Mouse (Mus musculus) liver, adult 2 months (tissue): ENCODE results near the gene Mmel1. TPM values are rescaled to one million over a fixed set of nuclear protein-coding genes. Genes with fewer than 3 reads are reported as not detected.

Experiments used
- DNase-seq: peaks from one replicate; pipeline ENCODE4 v3.0.0-alpha.2; 2011; ENCODE audit warnings: low read depth, low spot score; ENCODE audit errors: extremely low read depth
- H3K27ac ChIP-seq: fragments of 200-500 bp; replicated peaks from 2 replicates; pipeline ENCODE4 v1.5.1; 2012; ENCODE audit warnings: low read depth, mild to moderate bottlenecking, control low read depth, inconsistent platforms, low read length; ENCODE audit not compliant: insufficient read depth
- H3K27me3 ChIP-seq: fragments of 200-500 bp; 2 replicates; pipeline ENCODE4 v1.6.1; 2012; ENCODE audit warnings: mild to moderate bottlenecking, moderate library complexity, low read length, inconsistent platforms; ENCODE audit not compliant: control insufficient read depth, insufficient read depth
- H3K36me3 ChIP-seq: fragments of 200-500 bp; 2 replicates; pipeline ENCODE4 v1.6.1; 2012; ENCODE audit warnings: low read length, inconsistent platforms; ENCODE audit not compliant: control insufficient read depth, insufficient read depth
- H3K4me1 ChIP-seq: fragments of 200-500 bp; 2 replicates; pipeline ENCODE4 v1.6.1; 2011; ENCODE audit warnings: low read length; ENCODE audit not compliant: control insufficient read depth, insufficient read depth
- H3K4me3 ChIP-seq: fragments of 200-500 bp; 2 replicates; pipeline ENCODE4 v1.5.1; 2011; ENCODE audit warnings: low read depth, mild to moderate bottlenecking, control low read depth, low read length, moderate library complexity; ENCODE audit not compliant: insufficient read depth
- H3K79me2 ChIP-seq: fragments of 200-500 bp; 2 replicates; pipeline ENCODE4 v1.6.1; 2012; ENCODE audit warnings: inconsistent platforms, mild to moderate bottlenecking, low read length, moderate library complexity; ENCODE audit not compliant: control insufficient read depth, insufficient read depth
- H3K9ac ChIP-seq: fragments of 200-500 bp; 2 replicates; pipeline ENCODE4 v1.6.1; 2012; ENCODE audit warnings: low read depth, mild to moderate bottlenecking, control low read depth, inconsistent platforms, low read length
- CTCF ChIP-seq: fragments of 200-500 bp; IDR thresholded peaks from 2 replicates; pipeline ENCODE4 v1.5.1; 2011; ENCODE audit warnings: low read depth, low read length, control low read depth
- POLR2A ChIP-seq: fragments of 200-500 bp; IDR thresholded peaks from 2 replicates; pipeline ENCODE4 v1.6.1; 2011; ENCODE audit warnings: low read length, control low read depth; ENCODE audit not compliant: insufficient read depth; ENCODE audit errors: extremely low read depth
- WGBS: fragments of 180-500 bp; shearing (Covaris S2); methylation state at CpG from one replicate; pipeline ENCODE4 v1.1.7; 2018; 5-methylcytosine and 5-hydroxymethylcytosine counted together
- polyA plus RNA-seq: library from polyadenylated mRNA; depleted of rRNA; stranded (reverse); fragments of >200 nt; gene quantifications from 2 replicates; pipeline ENCODE4 v1.2.3, GENCODE M21; 2012
- total RNA-seq: library from RNA; depleted of rRNA; stranded (reverse); fragments of >200 nt; gene quantifications from 2 replicates; pipeline ENCODE4 v1.2.3, GENCODE M21; 2014

The Mmel1 gene
- total and polyA plus RNA-seq, 2 experiments = 0.04 TPM; not detected in 1

DNA sequence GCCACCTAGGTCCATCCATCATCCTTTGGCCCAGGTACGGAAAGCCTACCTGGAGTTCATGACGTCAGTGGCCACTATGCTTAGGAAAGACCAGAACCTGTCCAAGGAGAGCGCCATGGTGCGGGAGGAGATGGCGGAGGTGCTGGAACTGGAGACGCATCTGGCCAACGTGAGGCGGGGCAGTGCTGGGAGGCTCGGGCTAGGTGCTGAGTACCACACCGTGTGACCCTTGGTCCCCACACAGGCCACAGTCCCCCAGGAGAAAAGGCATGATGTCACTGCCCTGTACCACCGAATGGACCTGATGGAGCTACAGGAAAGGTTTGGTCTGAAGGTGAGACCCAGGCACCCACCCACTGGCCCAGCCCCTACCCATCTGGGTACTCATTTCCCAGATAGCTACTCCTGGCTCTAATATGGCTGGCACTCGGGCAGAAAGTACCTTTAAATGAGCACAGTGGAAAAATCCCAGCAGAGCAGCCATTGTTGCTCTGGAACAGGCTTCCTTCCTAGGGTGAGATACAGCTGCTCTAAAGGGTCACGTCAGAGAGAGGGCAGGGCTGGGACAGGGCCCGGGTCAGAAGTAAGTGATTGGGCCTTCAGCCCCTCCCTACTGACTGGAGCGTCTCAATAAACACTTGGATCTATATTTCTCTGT, 18.3 kb downstream of the Mmel1 start:
- DNase-seq = no peak
- 77% methylated on average over 15 of the region's 15 CpGs for WGBS
- TF ChIP-seq POLR2A (no peak), CTCF (no peak)
- Histone ChIP-seq H3K4me1 (no peaks in the 10 kb centered on the region), H3K79me2 (no peaks in the 10 kb centered on the region), H3K27ac (no peak overlapping the region), H3K4me3 (no peak overlapping the region), H3K9ac (no peak overlapping the region), H3K27me3 (no peaks in the 10 kb centered on the region), H3K36me3 (no peaks in the 10 kb centered on the region)

DNA sequence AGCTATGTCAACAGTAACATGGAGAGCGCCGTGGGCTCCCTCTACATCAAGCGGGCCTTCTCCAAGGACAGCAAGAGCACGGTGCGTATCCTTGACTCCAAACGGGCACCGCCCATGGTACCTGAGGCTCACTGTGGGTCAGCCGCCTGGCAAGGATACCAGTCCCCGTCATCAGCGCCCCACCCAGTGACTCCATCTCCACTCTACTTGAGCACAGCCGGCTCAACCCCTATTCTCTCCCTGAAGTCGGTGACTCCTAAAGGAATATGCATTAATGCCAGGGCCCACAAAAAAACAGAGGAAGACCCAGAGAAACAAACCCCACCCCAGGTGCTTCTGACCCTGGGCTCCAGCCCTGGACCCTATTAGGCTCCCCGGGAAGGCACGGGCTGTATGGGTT, 21.5 kb downstream of the Mmel1 start:
- TF ChIP-seq CTCF (no peak), POLR2A (no peak)
- H3K79me2 ChIP-seq = no peaks in the 10 kb centered on the region
- 87% methylated on average over 14 of the region's 14 CpGs for WGBS
- no peak overlapping the region for H3K9ac ChIP-seq
- no peaks in the 10 kb centered on the region for H3K36me3 ChIP-seq
- no peak overlapping the region for H3K4me3 ChIP-seq
- H3K27ac ChIP-seq = no peak overlapping the region
- no peaks in the 10 kb centered on the region for H3K4me1 ChIP-seq
- no peaks in the 10 kb centered on the region for H3K27me3 ChIP-seq
- no peak for DNase-seq

DNA sequence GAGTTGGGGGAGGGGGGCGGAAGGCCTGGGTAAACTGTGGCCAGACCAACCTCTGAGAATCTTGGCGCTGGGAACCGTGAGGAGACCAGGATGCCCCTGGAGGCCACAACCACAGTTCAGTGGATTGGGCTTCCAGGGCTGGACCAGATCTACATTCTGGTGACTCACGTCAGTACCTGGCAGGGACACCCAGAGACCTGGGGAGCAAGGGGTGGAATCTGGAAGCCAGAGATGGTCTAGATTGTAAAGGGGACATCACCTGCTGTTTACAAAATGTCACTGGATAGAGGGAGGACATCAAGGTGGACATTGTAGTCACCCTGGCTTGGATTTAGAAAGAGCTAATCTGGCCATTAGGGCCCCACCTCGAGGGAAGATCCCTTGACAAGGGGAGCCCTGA, 26.2 kb downstream of the Mmel1 start:
- Histone ChIP-seq H3K79me2 (no peaks in the 10 kb centered on the region), H3K27me3 (no peaks in the 10 kb centered on the region), H3K4me1 (peaks cover 7% of the 10 kb centered on the region; the same call in 1 of the 2 replicates), H3K27ac (no peak overlapping the region), H3K9ac (no peak overlapping the region), H3K36me3 (no peaks in the 10 kb centered on the region), H3K4me3 (no peak overlapping the region)
- TF ChIP-seq POLR2A (no peak), CTCF (no peak)
- 85% methylated on average over 5 of the region's 5 CpGs for WGBS
- no peak for DNase-seq

DNA sequence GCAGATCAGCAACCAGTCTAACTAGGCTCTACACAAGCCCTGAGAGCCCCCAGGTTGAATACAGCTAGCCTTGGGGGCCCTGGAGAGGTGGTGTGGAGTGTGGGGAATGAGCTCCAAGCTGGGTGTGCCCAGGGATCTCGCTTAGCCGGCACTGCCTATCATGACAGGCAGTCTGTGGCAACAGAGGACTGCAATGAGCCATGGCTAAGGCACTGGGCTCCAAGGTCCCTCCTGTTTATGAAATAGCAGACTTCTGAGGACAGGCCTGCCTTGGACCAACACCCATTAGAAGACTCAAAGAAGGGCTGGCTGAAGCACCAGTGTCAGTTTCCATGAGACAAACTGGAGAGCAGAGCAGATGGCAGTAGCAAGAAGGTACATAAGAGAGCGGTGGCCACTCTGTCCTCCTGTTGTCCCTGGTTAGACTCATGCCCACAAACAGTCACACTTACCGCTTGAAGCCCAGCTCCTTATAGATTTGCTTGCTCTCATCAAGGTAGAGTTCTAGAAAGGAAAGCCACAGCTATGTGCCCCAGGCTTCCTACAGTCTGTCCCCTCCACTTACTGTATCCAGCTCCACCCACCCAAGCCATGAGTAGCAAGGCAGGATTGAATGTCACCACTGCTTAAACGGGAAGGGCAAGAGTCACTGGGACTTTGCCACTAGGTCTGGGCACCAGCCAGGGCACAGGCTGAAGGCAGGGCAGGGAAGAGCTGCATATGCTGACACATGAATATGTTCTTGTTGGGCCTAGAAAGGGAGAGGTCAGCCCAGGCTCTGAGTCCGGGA, 28.5 kb downstream of the Mmel1 start:
- no peak overlapping the region for H3K27ac ChIP-seq
- peaks cover 7% of the 10 kb centered on the region; the same call in 1 of the 2 replicates for H3K4me1 ChIP-seq
- peak overlapping the region; percentile 70 for H3K4me3 ChIP-seq
- H3K27me3 ChIP-seq = no peaks in the 10 kb centered on the region
- 63% methylated on average over 6 of the region's 6 CpGs for WGBS
- peak overlapping the region; percentile 68; the same call in 1 of the 2 replicates for H3K9ac ChIP-seq
- H3K79me2 ChIP-seq = no peaks in the 10 kb centered on the region
- DNase-seq = peak; percentile 70
- TF ChIP-seq POLR2A (no peak), CTCF (no peak)
- no peaks in the 10 kb centered on the region for H3K36me3 ChIP-seq

DNA sequence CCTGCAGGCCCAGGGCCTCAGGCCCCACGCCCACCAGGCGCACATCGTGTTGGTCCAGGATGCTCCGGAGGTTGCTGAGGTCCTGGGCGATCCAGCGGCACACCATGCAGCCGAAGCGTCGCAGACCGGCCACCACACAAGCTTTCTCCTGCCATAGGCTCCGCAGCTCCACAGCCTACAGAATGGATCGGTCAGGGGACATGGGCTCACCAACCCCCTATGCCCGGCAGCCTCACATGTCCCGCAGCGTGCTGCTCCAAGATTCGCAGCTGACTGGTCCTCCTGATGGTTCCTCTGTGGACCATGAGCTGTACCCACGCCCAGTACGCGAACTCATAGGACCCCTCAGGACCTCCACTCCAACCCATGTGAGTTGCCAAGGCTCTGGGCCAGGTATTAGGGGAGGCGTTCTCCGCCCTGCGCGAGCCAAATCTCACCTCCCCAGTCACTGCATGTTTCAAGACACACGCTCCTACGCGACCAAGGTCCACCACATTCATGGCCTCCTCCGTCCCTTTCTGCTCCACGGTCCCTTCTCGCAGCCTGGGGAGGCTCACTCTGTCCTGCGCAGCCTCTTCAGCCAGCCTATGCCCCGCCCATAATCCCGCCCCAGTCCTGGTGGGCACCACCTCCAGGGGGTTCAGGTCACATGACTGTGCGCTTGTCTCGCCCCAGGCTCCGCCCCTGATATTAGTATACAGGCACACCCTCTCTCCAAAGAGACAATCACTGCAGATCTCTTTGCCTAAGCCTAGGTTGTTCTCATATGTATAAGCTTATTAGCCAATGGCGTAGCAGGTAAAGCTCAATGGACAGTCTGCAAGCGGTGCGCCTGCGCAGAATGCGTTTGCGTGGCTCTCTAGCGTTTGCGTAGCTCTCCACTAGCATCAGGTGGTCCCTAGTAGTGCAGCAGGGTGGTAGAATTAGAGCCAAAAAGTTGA, 29.4 kb downstream of the Mmel1 start, which contains the start of gene Fam213b:
Fam213b (minus strand) TSS at position 630 of the 941 bp plus-strand sequence.
- TF ChIP-seq POLR2A = peak; percentile 78
- no peak for TF ChIP-seq CTCF
- no peak within 1 kb of the TSS for H3K27ac ChIP-seq
- no peaks in the 10 kb centered on the region for H3K36me3 ChIP-seq
- H3K27me3 ChIP-seq = no peaks in the 10 kb centered on the region
- H3K4me1 ChIP-seq = peaks cover 7% of the 10 kb centered on the region; the same call in 1 of the 2 replicates
- peak within 1 kb of the TSS; percentile 68 for H3K9ac ChIP-seq
- peak within 1 kb of the TSS; percentile 70 for H3K4me3 ChIP-seq
- WGBS = 4% methylated on average over 43 of the region's 43 CpGs
- H3K79me2 ChIP-seq = no peaks in the 10 kb centered on the region
- peak; percentile 81 for DNase-seq
